Mouse (Mus musculus): ENCODE results near the gene Pcbp3. TPM values are rescaled to one million over a fixed set of nuclear protein-coding genes. Genes with fewer than 3 reads are reported as not detected.

Gene Pcbp3
- polyA plus RNA-seq, 1 experiment from 2014 or later, result 27.3 TPM

DNA sequence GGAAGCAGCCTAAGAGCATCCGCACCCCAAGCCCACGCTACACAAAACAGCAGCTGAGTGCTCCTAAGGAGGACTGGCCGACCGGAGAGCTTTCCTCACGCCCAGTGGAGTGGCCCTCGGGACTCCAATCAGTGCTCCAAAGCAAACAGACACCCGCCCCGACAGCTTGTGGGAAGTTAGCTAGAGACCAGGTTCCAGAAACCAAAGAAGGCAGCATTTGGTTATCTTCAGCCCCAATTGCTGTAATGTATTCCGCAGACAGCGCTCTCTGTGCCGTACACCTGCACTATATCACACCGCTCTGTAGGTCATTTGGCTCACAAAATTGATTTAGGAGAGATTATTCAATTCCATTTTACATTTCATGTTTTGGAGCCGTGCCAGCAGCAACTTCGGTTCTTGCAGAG is 55.7 kb downstream of the Pcbp3 start:
- H3K4me1 ChIP-seq (ENCODE audit: control insufficient read depth, insufficient read depth, low read length), result peaks cover 37% of the 10 kb centered on the region
- H3K4me2 ChIP-seq (replicated peaks; ENCODE audit: low read depth, low read length), result peak overlapping the region; percentile 19
- peak; percentile 34; the same call in 1 of the 2 replicates for ATAC-seq (ENCODE audit: insufficient number of reproducible peaks, insufficient read depth, low FRiP score, low read depth)
- WGBS, result 28% methylated on average over 14 of the region's 14 CpGs
- H3K36me3 ChIP-seq (ENCODE audit: control insufficient read depth, insufficient read depth, low read length), result no peaks in the 10 kb centered on the region
- H3K9ac ChIP-seq (replicated peaks; ENCODE audit: low read depth, low read length), result no peak overlapping the region
- H3K4me3 ChIP-seq (ENCODE audit: low read depth, low read length), result no peak overlapping the region
- peak overlapping the region; percentile 74; the same call in 1 of the 2 replicates for H3K27ac ChIP-seq (ENCODE audit: low read length)
- H3K9me3 ChIP-seq (ENCODE audit: control insufficient read depth, low read depth, low read length), result no peaks in the 10 kb centered on the region
- H3K27me3 ChIP-seq (ENCODE audit: control insufficient read depth, insufficient read depth, low read length), result no peaks in the 10 kb centered on the region

DNA sequence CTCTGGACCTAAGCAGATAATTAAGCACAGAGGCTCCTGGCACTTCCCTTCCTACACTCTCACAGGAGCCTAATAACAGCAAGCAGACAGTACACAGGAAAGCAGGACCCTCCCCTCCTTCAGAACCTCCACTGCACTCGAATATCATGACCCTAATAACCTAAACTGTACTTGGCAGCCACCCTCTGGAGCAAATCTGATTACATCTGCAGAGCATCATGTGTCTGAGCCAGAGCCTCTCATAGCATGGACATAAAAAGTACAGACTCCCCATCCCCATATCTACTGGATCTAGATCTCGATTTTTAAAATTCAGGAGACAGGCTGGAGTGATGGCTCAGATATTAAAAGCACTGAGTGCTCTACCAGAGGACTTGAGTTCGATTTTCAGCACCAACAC is 58.0 kb downstream of the Pcbp3 start:
- no peaks in the 10 kb centered on the region for H3K36me3 ChIP-seq (ENCODE audit: control insufficient read depth, insufficient read depth, low read length)
- 44% methylated on average over 3 of the region's 3 CpGs for WGBS
- no peaks in the 10 kb centered on the region for H3K9me3 ChIP-seq (ENCODE audit: control insufficient read depth, low read depth, low read length)
- ATAC-seq (ENCODE audit: insufficient number of reproducible peaks, insufficient read depth, low FRiP score, low read depth), result no peak
- no peak overlapping the region for H3K4me3 ChIP-seq (ENCODE audit: low read depth, low read length)
- no peak overlapping the region for H3K4me2 ChIP-seq (replicated peaks; ENCODE audit: low read depth, low read length)
- peaks cover 37% of the 10 kb centered on the region for H3K4me1 ChIP-seq (ENCODE audit: control insufficient read depth, insufficient read depth, low read length)
- H3K27me3 ChIP-seq (ENCODE audit: control insufficient read depth, insufficient read depth, low read length), result no peaks in the 10 kb centered on the region
- peak overlapping the region; percentile 66; the same call in 1 of the 2 replicates for H3K27ac ChIP-seq (ENCODE audit: low read length)
- H3K9ac ChIP-seq (replicated peaks; ENCODE audit: low read depth, low read length), result no peak overlapping the region

DNA sequence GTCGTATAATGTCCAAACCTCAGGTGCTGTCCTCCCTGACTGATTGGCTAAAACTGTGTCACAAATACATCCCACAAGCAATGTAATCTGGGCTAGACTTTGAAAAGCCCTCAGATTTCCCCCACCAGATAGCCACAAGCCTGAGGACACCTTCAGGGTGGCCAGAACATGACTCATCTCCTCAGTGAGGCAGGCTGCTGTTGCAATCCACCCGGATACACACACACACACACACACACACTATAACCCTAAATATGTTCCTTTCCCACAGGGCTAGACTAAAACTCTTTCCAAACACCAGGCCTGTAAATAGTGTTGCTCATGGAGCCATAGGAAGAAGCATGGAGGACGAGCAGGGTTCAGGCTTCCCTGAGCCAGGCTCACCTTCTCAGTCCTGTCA is 58.6 kb downstream of the Pcbp3 start:
- Histone ChIP-seq H3K27me3 (ENCODE audit: control insufficient read depth, insufficient read depth, low read length) (no peaks in the 10 kb centered on the region), H3K4me1 (ENCODE audit: control insufficient read depth, insufficient read depth, low read length) (peaks cover 37% of the 10 kb centered on the region), H3K4me2 (replicated peaks; ENCODE audit: low read depth, low read length) (no peak overlapping the region), H3K27ac (ENCODE audit: low read length) (peak overlapping the region; percentile 66), H3K4me3 (ENCODE audit: low read depth, low read length) (no peak overlapping the region), H3K9me3 (ENCODE audit: control insufficient read depth, low read depth, low read length) (no peaks in the 10 kb centered on the region), H3K9ac (replicated peaks; ENCODE audit: low read depth, low read length) (no peak overlapping the region), H3K36me3 (ENCODE audit: control insufficient read depth, insufficient read depth, low read length) (no peaks in the 10 kb centered on the region)
- WGBS, result 39% methylated on average over 3 of the region's 3 CpGs
- no peak for ATAC-seq (ENCODE audit: insufficient number of reproducible peaks, insufficient read depth, low FRiP score, low read depth)

- Histone ChIP-seq H3K9me3 (ENCODE audit: control insufficient read depth, low read depth, low read length) (no peaks in the 10 kb centered on the region), H3K4me1 (ENCODE audit: control insufficient read depth, insufficient read depth, low read length) (peaks cover 37% of the 10 kb centered on the region), H3K27me3 (ENCODE audit: control insufficient read depth, insufficient read depth, low read length) (no peaks in the 10 kb centered on the region), H3K27ac (ENCODE audit: low read length) (peak overlapping the region; percentile 66; the same call in 1 of the 2 replicates), H3K4me3 (ENCODE audit: low read depth, low read length) (no peak overlapping the region), H3K9ac (replicated peaks; ENCODE audit: low read depth, low read length) (no peak overlapping the region), H3K36me3 (ENCODE audit: control insufficient read depth, insufficient read depth, low read length) (no peaks in the 10 kb centered on the region), H3K4me2 (replicated peaks; ENCODE audit: low read depth, low read length) (no peak overlapping the region)
- WGBS, result 14% methylated on average over 6 of the region's 6 CpGs
- ATAC-seq (ENCODE audit: insufficient number of reproducible peaks, insufficient read depth, low FRiP score, low read depth), result peak; percentile 44; the same call in 1 of the 2 replicates
Observed at GRCm38 (mm10) chr10:76902588-76902987, 59.1 kb downstream of the Pcbp3 start.

GRCm38 (mm10) chr10:76898428-76898827 is 63.3 kb downstream of the Pcbp3 start:
- Histone ChIP-seq H3K9ac (replicated peaks; ENCODE audit: low read depth, low read length) (no peak overlapping the region), H3K4me2 (replicated peaks; ENCODE audit: low read depth, low read length) (no peak overlapping the region), H3K9me3 (ENCODE audit: control insufficient read depth, low read depth, low read length) (no peaks in the 10 kb centered on the region; the same call in 1 of the 2 replicates), H3K27me3 (ENCODE audit: control insufficient read depth, insufficient read depth, low read length) (no peaks in the 10 kb centered on the region), H3K4me3 (ENCODE audit: low read depth, low read length) (no peak overlapping the region), H3K36me3 (ENCODE audit: control insufficient read depth, insufficient read depth, low read length) (no peaks in the 10 kb centered on the region), H3K4me1 (ENCODE audit: control insufficient read depth, insufficient read depth, low read length) (peaks cover 11% of the 10 kb centered on the region; the same call in 1 of the 2 replicates), H3K27ac (ENCODE audit: low read length) (no peak overlapping the region)
- 88% methylated on average over 4 of the region's 4 CpGs for WGBS
- no peak for ATAC-seq (ENCODE audit: insufficient number of reproducible peaks, insufficient read depth, low FRiP score, low read depth)

DNA sequence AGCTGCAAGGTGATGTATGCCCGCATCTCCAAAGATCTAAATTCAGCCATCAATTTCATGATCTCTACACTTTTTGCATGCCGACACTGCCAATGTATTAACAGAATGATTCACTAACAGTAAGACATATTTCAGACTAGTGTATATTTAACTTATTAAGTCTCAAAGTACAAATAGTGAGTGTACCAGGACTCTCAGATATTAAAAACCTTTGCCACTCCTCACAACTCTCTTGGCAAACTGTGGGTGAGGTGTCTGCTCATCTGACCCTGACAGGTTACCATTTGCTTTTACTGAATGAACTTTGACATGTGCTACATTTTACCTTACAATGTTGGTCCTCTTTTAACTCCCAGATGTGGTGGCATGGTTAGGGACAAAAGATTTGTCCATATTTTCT is 70.2 kb downstream of the Pcbp3 start:
- H3K4me2 ChIP-seq (replicated peaks; ENCODE audit: low read depth, low read length), result no peak overlapping the region
- H3K27me3 ChIP-seq (ENCODE audit: control insufficient read depth, insufficient read depth, low read length), result no peaks in the 10 kb centered on the region
- no peaks in the 10 kb centered on the region; the same call in 1 of the 2 replicates for H3K9me3 ChIP-seq (ENCODE audit: control insufficient read depth, low read depth, low read length)
- no peak for ATAC-seq (ENCODE audit: insufficient number of reproducible peaks, insufficient read depth, low FRiP score, low read depth)
- WGBS, result 87% methylated on average over 2 of the region's 2 CpGs
- H3K27ac ChIP-seq (ENCODE audit: low read length), result no peak overlapping the region
- H3K4me3 ChIP-seq (ENCODE audit: low read depth, low read length), result no peak overlapping the region
- no peak overlapping the region for H3K9ac ChIP-seq (replicated peaks; ENCODE audit: low read depth, low read length)
- H3K36me3 ChIP-seq (ENCODE audit: control insufficient read depth, insufficient read depth, low read length), result no peaks in the 10 kb centered on the region
- no peaks in the 10 kb centered on the region for H3K4me1 ChIP-seq (ENCODE audit: control insufficient read depth, insufficient read depth, low read length)

- no peak for ATAC-seq (ENCODE audit: insufficient number of reproducible peaks, insufficient read depth, low FRiP score, low read depth)
- Histone ChIP-seq H3K27ac (ENCODE audit: low read length) (no peak overlapping the region), H3K4me3 (ENCODE audit: low read depth, low read length) (no peak overlapping the region), H3K4me1 (ENCODE audit: control insufficient read depth, insufficient read depth, low read length) (no peaks in the 10 kb centered on the region), H3K27me3 (ENCODE audit: control insufficient read depth, insufficient read depth, low read length) (no peaks in the 10 kb centered on the region), H3K4me2 (replicated peaks; ENCODE audit: low read depth, low read length) (no peak overlapping the region), H3K36me3 (ENCODE audit: control insufficient read depth, insufficient read depth, low read length) (no peaks in the 10 kb centered on the region), H3K9me3 (ENCODE audit: control insufficient read depth, low read depth, low read length) (no peaks in the 10 kb centered on the region), H3K9ac (replicated peaks; ENCODE audit: low read depth, low read length) (no peak overlapping the region)
- 92% methylated on average over 3 of the region's 3 CpGs for WGBS
Observed at GRCm38 (mm10) chr10:76883442-76884244, 78.0 kb downstream of the Pcbp3 start.

DNA sequence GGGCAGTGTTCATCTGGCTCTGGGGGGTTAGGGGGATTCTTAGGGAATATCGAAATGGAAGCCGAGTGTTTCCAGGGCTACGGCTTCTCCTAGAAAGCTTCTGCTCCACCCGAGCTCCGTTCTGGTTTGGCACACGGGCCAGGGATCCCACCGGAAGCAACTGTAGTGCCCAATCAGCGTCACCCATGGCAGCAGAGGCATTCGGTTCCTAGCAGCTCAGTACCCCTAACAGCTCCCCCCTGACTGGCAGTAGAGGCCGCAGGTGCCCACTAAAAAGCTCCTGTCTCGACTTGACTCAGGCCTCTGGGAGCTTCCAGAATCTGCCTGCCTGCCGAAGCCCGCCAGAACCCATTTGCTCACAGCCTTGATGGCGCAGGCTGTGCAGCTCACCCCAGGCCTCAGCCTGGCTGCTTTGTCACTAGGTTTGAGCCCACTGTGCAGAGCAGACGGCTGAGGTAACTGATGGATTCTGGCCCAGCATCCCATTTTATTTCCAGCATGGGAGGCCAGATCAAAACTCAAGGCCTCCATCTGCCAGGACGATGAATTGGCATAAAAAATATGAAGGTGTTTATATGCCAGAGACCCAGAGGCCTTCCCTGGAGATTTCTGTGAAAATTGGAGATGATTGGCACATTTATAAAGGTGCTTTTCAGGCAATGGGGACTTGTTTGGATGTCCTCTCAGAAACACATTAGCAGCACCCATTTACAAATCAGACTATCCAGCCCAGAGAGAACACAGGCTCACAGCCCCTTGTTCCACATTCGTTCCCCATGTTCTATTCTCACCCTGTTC is 78.8 kb downstream of the Pcbp3 start:
- no peak overlapping the region for H3K9ac ChIP-seq (replicated peaks; ENCODE audit: low read depth, low read length)
- no peak overlapping the region for H3K4me3 ChIP-seq (ENCODE audit: low read depth, low read length)
- H3K27me3 ChIP-seq (ENCODE audit: control insufficient read depth, insufficient read depth, low read length), result no peaks in the 10 kb centered on the region
- no peak overlapping the region for H3K27ac ChIP-seq (ENCODE audit: low read length)
- H3K4me2 ChIP-seq (replicated peaks; ENCODE audit: low read depth, low read length), result no peak overlapping the region
- no peaks in the 10 kb centered on the region for H3K36me3 ChIP-seq (ENCODE audit: control insufficient read depth, insufficient read depth, low read length)
- 70% methylated on average over 17 of the region's 17 CpGs for WGBS
- no peaks in the 10 kb centered on the region for H3K4me1 ChIP-seq (ENCODE audit: control insufficient read depth, insufficient read depth, low read length)
- ATAC-seq (ENCODE audit: insufficient number of reproducible peaks, insufficient read depth, low FRiP score, low read depth), result no peak
- H3K9me3 ChIP-seq (ENCODE audit: control insufficient read depth, low read depth, low read length), result no peaks in the 10 kb centered on the region

Measured in stomach, embryonic 14.5 days (tissue).